Mouse (Mus musculus) hindbrain, embryonic 11.5 days (tissue): Measurements from ENCODE around the gene Kalrn. TPM values are rescaled to one million over a fixed set of nuclear protein-coding genes. Genes with fewer than 3 reads are reported as not detected.

Experiments used
- ATAC-seq: fragments of 200-750 bp; cut with Nextera tagmentation; 2 replicates; pipeline ENCODE4 v1.8.0; 2017; ENCODE audit warnings: mild to moderate bottlenecking, moderate TSS enrichment, moderate library complexity; ENCODE audit not compliant: low FRiP score
- DNase-seq: peaks from one replicate; pipeline ENCODE4 v3.0.0-alpha.2; 2015; ENCODE audit warnings: low spot score
- H3K27ac ChIP-seq: fragments of 300-500 bp; sonication (generic); 2 replicates; pipeline ENCODE4 v1.5.1; 2014; ENCODE audit warnings: mild to moderate bottlenecking, low read depth, low read length
- H3K27me3 ChIP-seq: fragments of 300-500 bp; sonication (generic); 2 replicates; pipeline ENCODE4 v1.6.1; 2014; ENCODE audit warnings: mild to moderate bottlenecking, low read length, moderate library complexity, mixed read lengths; ENCODE audit not compliant: control insufficient read depth, insufficient read depth
- H3K36me3 ChIP-seq: fragments of 300-500 bp; sonication (generic); 2 replicates; pipeline ENCODE4 v1.6.1; 2014; ENCODE audit warnings: mild to moderate bottlenecking, low read length, moderate library complexity, mixed read lengths; ENCODE audit not compliant: control insufficient read depth, insufficient read depth
- H3K4me1 ChIP-seq: fragments of 300-500 bp; sonication (generic); replicated peaks from 2 replicates; pipeline ENCODE4 v1.6.1; 2014; ENCODE audit warnings: low read length, mixed read lengths; ENCODE audit not compliant: control insufficient read depth, insufficient read depth
- H3K4me2 ChIP-seq: fragments of 300-500 bp; sonication (generic); replicated peaks from 2 replicates; pipeline ENCODE4 v1.6.1; 2014; ENCODE audit warnings: mild to moderate bottlenecking, low read depth, low read length
- H3K4me3 ChIP-seq: fragments of 300-500 bp; sonication (generic); 2 replicates; pipeline ENCODE4 v1.5.1; 2014; ENCODE audit warnings: low read depth, low read length
- H3K9ac ChIP-seq: fragments of 300-500 bp; sonication (generic); 2 replicates; pipeline ENCODE4 v1.6.1; 2014; ENCODE audit warnings: low read depth, low read length
- H3K9me3 ChIP-seq: fragments of 300-500 bp; sonication (generic); 2 replicates; pipeline ENCODE4 v1.6.1; 2016; ENCODE audit warnings: low read length; ENCODE audit not compliant: control insufficient read depth
- WGBS: fragments of 180-500 bp; shearing (Covaris S2); extraction: QIAGEN DNeasy Blood & Tissue Kit; methylation state at CpG from one replicate; pipeline ENCODE4 v1.1.7; 2014; 5-methylcytosine and 5-hydroxymethylcytosine counted together
- polyA plus RNA-seq: library from polyadenylated mRNA; unstranded; fragments of >200 nt; fragmentation: Nextera tagmentation; extraction: Ambion mirVana; gene quantifications from 2 replicates; pipeline ENCODE4 v1.2.1, GENCODE M21; 2014

The Kalrn gene
- polyA plus RNA-seq, 1 experiment from 2014 or later, result 25.6 TPM

DNA sequence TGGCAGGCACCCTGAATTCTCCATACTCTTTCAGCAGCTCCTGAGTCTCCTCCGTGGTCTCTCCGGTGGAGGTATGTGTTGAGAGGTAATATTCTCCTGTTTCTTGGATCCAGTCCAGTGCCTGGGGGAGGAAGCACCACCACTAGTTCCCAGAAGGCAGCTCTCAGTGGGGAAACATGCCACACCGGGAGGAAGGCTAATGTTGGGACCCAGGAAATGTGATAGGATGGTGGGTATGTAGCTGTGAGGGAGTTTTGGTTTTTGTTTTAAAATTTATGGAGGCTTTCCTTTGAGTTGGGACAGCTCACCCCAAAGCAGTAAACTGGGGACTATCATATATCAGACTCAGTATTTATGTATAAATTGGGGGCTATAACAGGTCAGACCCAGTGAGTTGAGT, 361.2 kb downstream of the Kalrn start:
- no peaks in the 10 kb centered on the region for H3K4me1 ChIP-seq
- H3K9me3 ChIP-seq, result no peaks in the 10 kb centered on the region
- H3K27me3 ChIP-seq, result no peaks in the 10 kb centered on the region
- ATAC-seq (no peak), DNase-seq (no peak)
- H3K27ac ChIP-seq, result no peak overlapping the region
- 88% methylated on average over 3 of the region's 3 CpGs for WGBS
- no peak overlapping the region for H3K4me2 ChIP-seq
- no peak overlapping the region for H3K4me3 ChIP-seq
- H3K36me3 ChIP-seq, result no peaks in the 10 kb centered on the region
- no peak overlapping the region for H3K9ac ChIP-seq

DNA sequence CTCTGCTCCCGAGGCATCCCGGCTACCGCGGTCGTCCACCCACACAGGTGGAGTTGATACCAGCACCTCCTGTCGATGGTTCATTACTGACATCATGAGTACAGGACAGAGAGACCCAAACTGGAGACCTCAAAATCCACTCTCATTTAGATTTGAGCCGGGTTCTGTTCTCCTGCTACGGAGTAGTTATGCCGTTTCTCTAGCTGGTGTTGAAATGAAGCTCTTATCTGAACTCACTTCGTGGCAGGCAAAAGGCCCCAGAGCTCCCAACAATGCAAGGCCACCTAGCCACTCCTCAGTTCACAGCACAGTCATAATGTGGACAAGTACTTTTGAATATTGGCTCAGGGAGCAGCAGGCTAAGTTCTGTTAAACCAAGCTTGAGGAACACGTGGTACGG, 362.1 kb downstream of the Kalrn start:
- Histone ChIP-seq H3K36me3 (no peaks in the 10 kb centered on the region), H3K4me2 (no peak overlapping the region), H3K27ac (no peak overlapping the region), H3K9ac (no peak overlapping the region), H3K27me3 (no peaks in the 10 kb centered on the region), H3K9me3 (no peaks in the 10 kb centered on the region), H3K4me3 (no peak overlapping the region), H3K4me1 (no peaks in the 10 kb centered on the region)
- no peak for DNase-seq
- ATAC-seq, result no peak
- WGBS, result 86% methylated on average over 12 of the region's 12 CpGs

DNA sequence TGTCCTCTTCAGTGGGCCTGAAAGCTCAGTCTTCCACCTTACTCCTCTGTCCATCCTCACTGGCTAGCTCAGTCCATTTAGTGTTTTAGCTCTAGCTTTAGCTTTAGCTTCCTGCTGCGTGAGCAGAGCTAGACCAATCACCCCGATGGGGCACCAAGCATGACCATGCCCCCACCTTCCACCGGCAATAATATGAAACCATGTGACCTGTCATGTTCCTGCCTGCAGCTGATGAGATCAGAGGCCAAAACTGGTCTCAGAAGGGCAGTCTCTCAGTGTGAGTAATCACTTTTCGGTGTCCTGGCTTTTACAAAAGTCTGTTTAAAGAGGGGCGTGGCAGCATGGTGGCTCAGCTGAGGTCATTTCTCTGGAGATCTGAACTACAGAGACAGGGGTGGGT, 364.6 kb downstream of the Kalrn start:
- DNase-seq, result no peak
- no peaks in the 10 kb centered on the region for H3K4me1 ChIP-seq
- no peak overlapping the region for H3K27ac ChIP-seq
- H3K9ac ChIP-seq, result no peak overlapping the region
- ATAC-seq, result peak; percentile 17; the same call in 1 of the 2 replicates
- no peak overlapping the region for H3K4me3 ChIP-seq
- H3K4me2 ChIP-seq, result no peak overlapping the region
- 63% methylated on average over 5 of the region's 5 CpGs for WGBS
- no peaks in the 10 kb centered on the region for H3K27me3 ChIP-seq
- H3K36me3 ChIP-seq, result no peaks in the 10 kb centered on the region
- H3K9me3 ChIP-seq, result no peaks in the 10 kb centered on the region

DNA sequence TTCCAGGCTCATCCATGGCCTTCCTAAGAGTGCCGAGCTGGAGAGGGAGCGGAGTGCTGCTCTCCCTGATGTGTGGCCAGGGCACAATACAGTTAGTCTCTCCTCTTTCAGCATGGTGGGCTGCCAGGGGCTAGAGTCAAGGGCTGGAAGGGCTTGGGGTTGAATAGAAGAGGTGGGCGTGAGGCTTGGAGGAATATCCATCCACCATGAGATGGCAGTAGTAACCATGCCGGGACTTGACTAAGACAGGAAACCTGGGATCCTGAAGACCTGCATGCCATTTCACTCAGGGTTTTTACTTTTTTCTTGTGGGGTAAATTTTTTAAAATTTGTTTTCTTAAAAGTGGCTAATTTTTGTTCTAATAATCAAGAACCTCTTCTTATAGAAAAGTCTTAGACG, 365.4 kb downstream of the Kalrn start:
- Histone ChIP-seq H3K9me3 (no peaks in the 10 kb centered on the region), H3K4me2 (no peak overlapping the region), H3K4me1 (no peaks in the 10 kb centered on the region), H3K9ac (no peak overlapping the region), H3K27ac (no peak overlapping the region), H3K4me3 (no peak overlapping the region), H3K27me3 (no peaks in the 10 kb centered on the region), H3K36me3 (no peaks in the 10 kb centered on the region)
- no peak for ATAC-seq
- 94% methylated on average over 5 of the region's 5 CpGs for WGBS
- no peak for DNase-seq

DNA sequence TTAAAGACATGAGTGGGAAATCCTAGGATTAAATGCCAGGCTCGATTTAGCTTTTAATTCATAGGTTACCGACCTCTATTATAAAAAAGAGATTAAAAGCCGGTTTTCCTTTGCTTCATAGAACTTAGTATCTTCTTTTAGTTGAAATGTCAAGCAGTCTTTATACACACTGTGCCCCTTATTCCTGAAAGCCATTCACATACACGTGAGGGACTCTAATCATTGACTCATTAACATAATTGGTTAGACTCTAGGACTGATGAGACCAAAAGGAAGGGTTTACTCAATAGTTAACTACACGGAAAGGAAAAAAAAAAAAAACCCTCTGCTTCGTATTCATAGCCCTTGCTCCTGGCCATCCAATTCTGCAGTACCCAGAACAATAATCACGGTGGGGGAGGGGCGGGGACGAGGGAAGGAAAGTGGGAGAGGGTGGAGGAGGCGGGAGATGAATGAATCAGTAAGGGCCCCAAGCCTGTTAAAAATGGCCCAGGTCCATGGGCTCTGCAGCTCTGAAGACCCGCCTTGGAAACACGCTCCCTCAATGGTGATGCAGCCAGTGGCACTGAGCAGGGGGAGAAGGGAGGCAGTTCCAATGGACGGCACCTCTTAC, 368.7 kb downstream of the Kalrn start:
- Histone ChIP-seq H3K27me3 (no peaks in the 10 kb centered on the region), H3K9ac (no peak overlapping the region), H3K9me3 (no peaks in the 10 kb centered on the region), H3K4me3 (no peak overlapping the region), H3K4me2 (no peak overlapping the region), H3K36me3 (no peaks in the 10 kb centered on the region), H3K27ac (no peak overlapping the region), H3K4me1 (no peaks in the 10 kb centered on the region)
- peak; percentile 18 for DNase-seq
- ATAC-seq, result no peak
- WGBS, result 80% methylated on average over 13 of the region's 13 CpGs

DNA sequence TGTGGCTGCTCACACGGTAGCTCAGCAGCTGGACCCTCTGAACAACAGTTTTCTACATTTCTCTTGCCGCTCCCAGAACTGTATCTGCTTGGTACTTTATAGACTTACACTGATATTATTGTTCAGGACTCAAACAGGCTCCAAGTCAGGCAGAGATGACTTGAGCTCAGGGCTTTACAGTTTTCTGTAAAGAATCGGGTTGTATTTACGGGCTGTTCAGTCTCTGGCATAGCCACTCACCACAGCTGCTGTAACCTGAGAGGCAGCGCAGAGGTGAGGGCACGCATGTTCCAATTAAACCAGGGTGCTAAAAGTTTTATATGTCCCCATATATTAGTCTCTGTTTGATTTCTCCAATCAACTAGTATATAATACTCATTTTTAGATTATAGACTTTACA, 373.8 kb downstream of the Kalrn start:
- 90% methylated on average over 6 of the region's 6 CpGs for WGBS
- no peaks in the 10 kb centered on the region for H3K36me3 ChIP-seq

DNA sequence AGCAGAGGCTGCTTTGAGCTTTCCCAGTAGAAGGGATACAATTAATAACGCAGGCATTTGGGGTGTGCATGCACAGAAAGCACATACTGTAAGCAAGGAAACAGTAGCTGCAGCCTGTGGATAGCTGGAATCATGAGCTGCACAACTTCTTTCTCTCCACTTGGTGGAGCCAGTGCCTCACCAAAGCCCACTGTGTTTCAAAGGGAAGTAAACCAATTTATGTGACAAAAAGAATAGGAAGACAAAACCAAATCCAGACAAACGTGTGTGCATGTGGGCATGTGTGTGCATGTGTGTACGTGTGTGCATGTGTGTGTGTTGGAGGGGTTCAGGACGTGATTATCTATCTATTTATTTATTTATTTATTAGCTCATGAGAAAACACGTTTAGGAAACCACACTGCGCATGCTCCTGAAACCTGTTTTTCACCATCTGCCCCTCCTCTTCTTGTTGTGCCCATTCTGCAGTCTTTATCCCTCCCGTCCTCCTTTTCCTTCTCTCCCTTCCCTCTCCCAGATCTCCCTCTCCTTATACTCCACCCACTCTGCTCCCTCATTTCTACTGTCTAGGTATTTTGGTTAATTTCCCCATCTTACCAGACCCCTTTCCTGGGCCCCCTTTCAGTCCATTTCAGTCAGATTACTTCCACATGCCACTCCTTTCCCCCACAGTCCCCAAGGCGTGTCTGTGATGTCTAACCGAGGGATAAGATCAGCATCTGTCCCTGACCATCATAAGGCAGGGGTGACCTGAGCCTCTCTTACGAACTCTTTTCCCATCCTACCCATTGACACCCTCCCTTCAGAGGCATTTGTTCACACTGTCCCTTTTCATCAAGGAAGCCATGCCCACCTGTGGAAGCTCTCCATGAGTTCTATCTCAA, 380.1 kb downstream of the Kalrn start:
- Histone ChIP-seq H3K4me3 (no peak overlapping the region), H3K4me2 (no peak overlapping the region), H3K27me3 (no peaks in the 10 kb centered on the region), H3K27ac (no peak overlapping the region), H3K9me3 (no peaks in the 10 kb centered on the region), H3K36me3 (0 out of 2 replicates have a peak, but pooled peaks cover 3% of the 10 kb centered on the region), H3K4me1 (no peaks in the 10 kb centered on the region), H3K9ac (no peak overlapping the region)
- ATAC-seq (no peak), DNase-seq (peak; percentile 63)
- WGBS, result 54% methylated on average over 10 of the region's 10 CpGs

More for the DNA sequence above, 373.8 kb downstream of the Kalrn start:
- Histone ChIP-seq H3K4me3 (no peak overlapping the region), H3K9ac (no peak overlapping the region), H3K4me2 (no peak overlapping the region), H3K9me3 (no peaks in the 10 kb centered on the region), H3K27ac (no peak overlapping the region), H3K27me3 (no peaks in the 10 kb centered on the region), H3K4me1 (no peaks in the 10 kb centered on the region)
- no peak for DNase-seq
- no peak for ATAC-seq

DNA sequence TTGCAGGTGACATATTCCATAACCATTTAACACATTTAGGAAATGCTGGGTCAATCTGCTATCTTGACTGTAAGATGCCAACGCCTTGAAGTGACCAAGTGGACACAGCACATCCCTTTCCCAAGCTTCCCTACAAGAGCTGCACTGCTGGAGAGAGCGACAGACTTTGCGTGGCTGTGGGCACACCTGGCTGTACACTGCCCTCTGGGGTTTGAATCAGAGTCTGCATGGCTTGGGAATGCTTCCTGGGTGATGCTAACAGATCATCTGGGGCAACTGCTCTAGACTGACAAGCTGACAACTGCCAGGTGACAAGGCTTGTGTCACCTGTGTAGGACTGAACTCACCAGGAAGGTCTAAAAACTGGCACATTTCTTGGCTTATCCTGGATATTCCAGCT, 388.6 kb downstream of the Kalrn start:
- no peak overlapping the region for H3K4me3 ChIP-seq
- no peaks in the 10 kb centered on the region for H3K9me3 ChIP-seq
- 74% methylated on average over 3 of the region's 3 CpGs for WGBS
- 0 out of 2 replicates have a peak, but pooled peaks cover 3% of the 10 kb centered on the region for H3K36me3 ChIP-seq
- H3K4me1 ChIP-seq, result no peaks in the 10 kb centered on the region
- H3K9ac ChIP-seq, result no peak overlapping the region
- no peak for ATAC-seq
- DNase-seq, result no peak
- no peak overlapping the region for H3K4me2 ChIP-seq
- H3K27ac ChIP-seq, result no peak overlapping the region
- H3K27me3 ChIP-seq, result no peaks in the 10 kb centered on the region

DNA sequence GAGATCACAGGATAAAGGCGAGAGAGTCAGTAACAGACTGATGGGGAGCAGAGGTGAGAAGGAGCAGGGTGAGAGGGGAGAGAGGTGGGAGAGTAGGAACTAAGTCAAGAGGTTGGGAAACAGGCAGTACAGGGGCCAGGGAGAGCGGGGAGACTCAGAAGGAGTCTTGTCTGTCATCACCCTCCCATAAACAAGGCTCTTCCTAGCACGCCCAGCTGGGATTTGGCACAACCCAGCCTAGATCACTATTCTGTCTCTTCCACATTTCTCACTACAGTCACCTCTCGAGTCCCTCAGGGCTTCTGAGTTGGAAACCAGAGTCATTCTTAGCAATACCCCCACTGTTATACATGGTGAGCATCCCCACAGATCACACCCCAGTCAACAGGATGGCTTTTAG, 390.1 kb downstream of the Kalrn start:
- ATAC-seq (no peak), DNase-seq (no peak)
- Histone ChIP-seq H3K4me3 (no peak overlapping the region), H3K27ac (no peak overlapping the region), H3K27me3 (no peaks in the 10 kb centered on the region), H3K9me3 (no peaks in the 10 kb centered on the region), H3K36me3 (no peaks in the 10 kb centered on the region), H3K4me1 (no peaks in the 10 kb centered on the region), H3K9ac (no peak overlapping the region), H3K4me2 (no peak overlapping the region)
- 73% methylated on average over 4 of the region's 4 CpGs for WGBS
